Mouse (Mus musculus) CH12.LX (cell line): ENCODE measurements at regions not wholly inside any gene's neighbourhood (a gene's known extent, or its start where the extent isn't known, plus 50 kb on each side); places are given as distances from the start of the nearest gene placed in this dataset.

Source experiments
- DNase-seq: peaks from one replicate; pipeline ENCODE4 v3.0.0-alpha.2; 2013; ENCODE audit errors: extremely low read depth
- H3K27ac ChIP-seq: 2 replicates; pipeline ENCODE4 v1.5.1; 2012; ENCODE audit warnings: low read depth, mild to moderate bottlenecking, control low read depth, moderate library complexity; ENCODE audit not compliant: insufficient read depth
- H3K27me3 ChIP-seq: replicated peaks from 2 replicates; pipeline ENCODE3; 2012; ENCODE audit warnings: inconsistent platforms
- H3K36me3 ChIP-seq, 2 experiments: replicated peaks in 1 of 2; 2 replicates each; pipeline versions ENCODE3 to v1.6.1; 2012; ENCODE audit warnings: inconsistent platforms in 1 of 2, low read length in 1 of 2, mild to moderate bottlenecking in 1 of 2, mixed read lengths in 1 of 2, moderate library complexity in 1 of 2; ENCODE audit not compliant: control insufficient read depth in 1 of 2, insufficient read depth in 1 of 2
- H3K4me1 ChIP-seq, 2 experiments: 2 replicates each; pipeline ENCODE4 v1.6.1; 2012; ENCODE audit warnings: inconsistent platforms in 1 of 2, moderate library complexity in 1 of 2; ENCODE audit not compliant: insufficient read depth in 2 of 2, control insufficient read depth in 1 of 2
- H3K4me2 ChIP-seq: 2 replicates; pipeline ENCODE4 v1.6.1; 2012; ENCODE audit warnings: low read depth, mild to moderate bottlenecking, control low read depth; ENCODE audit not compliant: poor library complexity, insufficient read depth, severe bottlenecking
- H3K4me3 ChIP-seq, 3 experiments: fragments of 150-350 bp in 1 of 3; sonication (generic) in 1 of 3; replicated peaks in 1 of 3; 2 replicates each; pipeline versions ENCODE3 to v1.5.1; 2011 to 2012; ENCODE audit warnings: low read depth in 2 of 3, low read length in 2 of 3, mild to moderate bottlenecking in 2 of 3, moderate library complexity in 2 of 3, control low read depth in 1 of 3, improper control_type of control experiment in 1 of 3, inconsistent platforms in 1 of 3, mixed read lengths in 1 of 3; ENCODE audit not compliant: poor library complexity in 1 of 3
- H3K79me2 ChIP-seq: replicated peaks from 2 replicates; pipeline ENCODE4 v1.6.1; 2012; ENCODE audit warnings: mild to moderate bottlenecking, moderate library complexity; ENCODE audit not compliant: control insufficient read depth, poor library complexity, insufficient read depth, severe bottlenecking; ENCODE audit errors: extremely low read depth
- H3K9ac ChIP-seq: 2 replicates; pipeline ENCODE4 v1.6.1; 2012; ENCODE audit warnings: low read depth, mild to moderate bottlenecking, control low read depth, moderate library complexity; ENCODE audit not compliant: insufficient read depth
- H3K9me3 ChIP-seq: replicated peaks from 2 replicates; pipeline ENCODE3; 2012; ENCODE audit warnings: low read length, inconsistent platforms, mixed read lengths
- BHLHE40 ChIP-seq: IDR thresholded peaks from 2 replicates; pipeline ENCODE4 v1.6.1; 2011; ENCODE audit warnings: mild to moderate bottlenecking, low read depth, low read length, improper control_type of control experiment
- CHD1 ChIP-seq: IDR thresholded peaks from 2 replicates; pipeline ENCODE4 v1.6.1; 2012; ENCODE audit warnings: low read depth, low read length, improper control_type of control experiment, inconsistent platforms
- CHD2 ChIP-seq: IDR thresholded peaks from 2 replicates; pipeline ENCODE4 v1.6.1; 2011; ENCODE audit warnings: low read length, improper control_type of control experiment
- E2F4 ChIP-seq: IDR thresholded peaks from 2 replicates; pipeline ENCODE4 v1.6.1; 2011; ENCODE audit warnings: low read depth, low read length, improper control_type of control experiment; ENCODE audit not compliant: insufficient replicate concordance
- ELF1 ChIP-seq: IDR thresholded peaks from 2 replicates; pipeline ENCODE4 v1.6.1; 2014; ENCODE audit warnings: low read depth, mild to moderate bottlenecking, inconsistent platforms, low read length, improper control_type of control experiment
- EP300 ChIP-seq: IDR thresholded peaks from 2 replicates; pipeline ENCODE4 v1.6.1; 2011; ENCODE audit warnings: low read length, improper control_type of control experiment
- ETS1 ChIP-seq: conservative IDR thresholded peaks from 2 replicates; pipeline ENCODE4 v1.6.1; 2012; ENCODE audit warnings: low read depth, mild to moderate bottlenecking, inconsistent platforms, low read length, improper control_type of control experiment, moderate library complexity
- GABPA ChIP-seq: IDR thresholded peaks from 2 replicates; pipeline ENCODE4 v1.6.1; 2012; ENCODE audit warnings: low read depth, low read length, improper control_type of control experiment, inconsistent platforms; ENCODE audit not compliant: insufficient replicate concordance
- HCFC1 ChIP-seq: IDR thresholded peaks from 2 replicates; pipeline ENCODE4 v1.6.1; 2012; ENCODE audit warnings: low read depth, mild to moderate bottlenecking, inconsistent platforms, low read length, improper control_type of control experiment
- IRF4 ChIP-seq: IDR thresholded peaks from 2 replicates; pipeline ENCODE4 v1.6.1; 2014; ENCODE audit warnings: low read depth, mild to moderate bottlenecking, inconsistent platforms, low read length, improper control_type of control experiment
- JUN ChIP-seq: IDR thresholded peaks from 2 replicates; pipeline ENCODE4 v1.6.1; 2011; ENCODE audit warnings: low read depth, mild to moderate bottlenecking, low read length, improper control_type of control experiment, moderate library complexity; ENCODE audit not compliant: insufficient read depth
- JUND ChIP-seq: conservative IDR thresholded peaks from 2 replicates; pipeline ENCODE4 v1.6.1; 2011; ENCODE audit warnings: low read depth, low read length, improper control_type of control experiment
- MAX ChIP-seq: IDR thresholded peaks from 2 replicates; pipeline ENCODE4 v1.6.1; 2011; ENCODE audit warnings: low read length, improper control_type of control experiment
- MEF2A ChIP-seq: IDR thresholded peaks from 2 replicates; pipeline ENCODE4 v1.6.1; 2014; ENCODE audit warnings: low read depth, mild to moderate bottlenecking, inconsistent platforms, low read length, improper control_type of control experiment, borderline replicate concordance
- MXI1 ChIP-seq: IDR thresholded peaks from 2 replicates; pipeline ENCODE4 v1.6.1; 2011; ENCODE audit warnings: mild to moderate bottlenecking, low read depth, low read length, improper control_type of control experiment
- MYC ChIP-seq: IDR thresholded peaks from 2 replicates; pipeline ENCODE4 v1.6.1; 2011; ENCODE audit warnings: low read depth, mild to moderate bottlenecking, improper control_type of control experiment, low read length
- POLR2AphosphoS2 ChIP-seq: IDR thresholded peaks from 2 replicates; pipeline ENCODE4 v1.6.1; 2011; ENCODE audit warnings: low read depth, low read length, improper control_type of control experiment
- SIN3A ChIP-seq: IDR thresholded peaks from 2 replicates; pipeline ENCODE4 v1.6.1; 2012; ENCODE audit warnings: low read length, improper control_type of control experiment, inconsistent platforms
- SMC3 ChIP-seq: IDR thresholded peaks from 2 replicates; pipeline ENCODE4 v1.6.1; 2011; ENCODE audit warnings: low read depth, low read length, improper control_type of control experiment
- TBP ChIP-seq: conservative IDR thresholded peaks from 2 replicates; pipeline ENCODE4 v1.6.1; 2011; ENCODE audit warnings: low read depth, low read length, improper control_type of control experiment
- TCF12 ChIP-seq: IDR thresholded peaks from 2 replicates; pipeline ENCODE4 v1.6.1; 2014; ENCODE audit warnings: low read depth, mild to moderate bottlenecking, inconsistent platforms, low read length, improper control_type of control experiment
- UBTF ChIP-seq: IDR thresholded peaks from 2 replicates; pipeline ENCODE4 v1.6.1; 2012; ENCODE audit warnings: low read depth, mild to moderate bottlenecking, inconsistent platforms, low read length, improper control_type of control experiment, moderate library complexity
- USF1 ChIP-seq: IDR thresholded peaks from 2 replicates; pipeline ENCODE4 v1.6.1; 2014; ENCODE audit warnings: low read depth, mild to moderate bottlenecking, inconsistent platforms, low read length, improper control_type of control experiment
- ZC3H11A ChIP-seq: IDR thresholded peaks from 2 replicates; pipeline ENCODE4 v1.6.1; 2012; ENCODE audit warnings: low read depth, mild to moderate bottlenecking, inconsistent platforms, low read length, improper control_type of control experiment
- ZKSCAN1 ChIP-seq: IDR thresholded peaks from 2 replicates; pipeline ENCODE4 v1.6.1; 2012; ENCODE audit warnings: low read depth, inconsistent platforms, low read length, improper control_type of control experiment, borderline replicate concordance
- ZNF384 ChIP-seq: IDR thresholded peaks from 2 replicates; pipeline ENCODE4 v1.6.1; 2012; ENCODE audit warnings: low read depth, low read length, improper control_type of control experiment, inconsistent platforms
- dilution Hi-C: fragments of 300-500 bp; cut with MboI; formaldehyde crosslinking; loops from 2 replicates; pipeline ENCODE4 v1.14.3; 2020; ENCODE audit warnings: low sequenced_read_pairs; ENCODE audit not compliant: extremely low pct_unique_long_range_greater_than_20kb, extremely low pct_ligation_motif_present
- in situ Hi-C: fragments of 300-500 bp; cut with MboI; formaldehyde crosslinking; loops from 3 replicates; pipeline ENCODE4 v1.14.3; 2019; ENCODE audit warnings: low sequenced_read_pairs, low pct_ligation_motif_present, low pct_unique_long_range_greater_than_20kb, mixed read lengths

GRCm38 (mm10) chr13:107491423-107491822 is 469.5 kb upstream of the Kif2a start:
- H3K4me3 ChIP-seq, result no peak overlapping the region
- H3K36me3 ChIP-seq, result no peaks in the 10 kb centered on the region
- H3K9me3 ChIP-seq, result no peaks in the 10 kb centered on the region
- dilution Hi-C loops (no loop called here), in situ Hi-C loops (no loop called here)
- H3K4me1 ChIP-seq, result 0 out of 4 replicates have a peak, but pooled peaks cover 0 to 3% of the 10 kb centered on the region in 2 experiments
- no peak for DNase-seq
- no peak overlapping the region for H3K9ac ChIP-seq
- H3K79me2 ChIP-seq, result no peaks in the 10 kb centered on the region
- H3K4me2 ChIP-seq, result no peak overlapping the region
- TF ChIP-seq ZC3H11A (no peak), ZNF384 (no peak), HCFC1 (no peak), CHD1 (no peak), POLR2AphosphoS2 (no peak), TBP (no peak), CHD2 (no peak), MXI1 (no peak), E2F4 (no peak), GABPA (no peak), ZKSCAN1 (no peak), SMC3 (no peak)
- no peaks in the 10 kb centered on the region for H3K27me3 ChIP-seq
- no peak overlapping the region for H3K27ac ChIP-seq

- dilution Hi-C loops (no loop called here), in situ Hi-C loops (no loop called here)
- H3K27ac ChIP-seq, result no peak overlapping the region
- H3K4me1 ChIP-seq, result peaks cover 9 to 21% of the 10 kb centered on the region in 2 experiments; a peak in 3 of 4 replicates
- H3K4me2 ChIP-seq, result no peak overlapping the region
- H3K27me3 ChIP-seq, result no peaks in the 10 kb centered on the region
- H3K9me3 ChIP-seq, result no peaks in the 10 kb centered on the region
- no peaks in the 10 kb centered on the region for H3K79me2 ChIP-seq
- TF ChIP-seq MEF2A (peak; percentile 83; the same call in 1 of the 2 replicates), SMC3 (peak; percentile 13), ETS1 (peak; percentile 77), ELF1 (no peak), MYC (no peak), JUN (peak; percentile 64), JUND (peak; percentile 72), SIN3A (0 out of 2 replicates have a peak, but pooled peaks have one; percentile 49), BHLHE40 (peak; percentile 56; the same call in 1 of the 2 replicates), IRF4 (peak; percentile 94), ZKSCAN1 (no peak), UBTF (no peak), MAX (no peak), EP300 (peak; percentile 90), E2F4 (no peak), TCF12 (peak; percentile 77), USF1 (no peak)
- no peaks in the 10 kb centered on the region for H3K36me3 ChIP-seq
- peak; percentile 48 for DNase-seq
- no peak overlapping the region for H3K4me3 ChIP-seq
- H3K9ac ChIP-seq, result no peak overlapping the region
Measured at GRCm38 (mm10) chr13:107485400-107486017, 463.6 kb upstream of the Kif2a start.
